Mouse (Mus musculus) bone marrow macrophage, adult 2 months (primary cell): ENCODE data around the gene Cdh12.

ENCODE experiments used
- CTCF ChIP-seq: IDR thresholded peaks from 2 replicates; pipeline ENCODE4 v1.5.1; 2012; ENCODE audit warnings: low read depth, mild to moderate bottlenecking, low read length, moderate library complexity
- POLR2A ChIP-seq: IDR thresholded peaks from 2 replicates; pipeline ENCODE4 v1.6.1; 2012; ENCODE audit warnings: mild to moderate bottlenecking, low read depth, low read length, borderline replicate concordance

DNA sequence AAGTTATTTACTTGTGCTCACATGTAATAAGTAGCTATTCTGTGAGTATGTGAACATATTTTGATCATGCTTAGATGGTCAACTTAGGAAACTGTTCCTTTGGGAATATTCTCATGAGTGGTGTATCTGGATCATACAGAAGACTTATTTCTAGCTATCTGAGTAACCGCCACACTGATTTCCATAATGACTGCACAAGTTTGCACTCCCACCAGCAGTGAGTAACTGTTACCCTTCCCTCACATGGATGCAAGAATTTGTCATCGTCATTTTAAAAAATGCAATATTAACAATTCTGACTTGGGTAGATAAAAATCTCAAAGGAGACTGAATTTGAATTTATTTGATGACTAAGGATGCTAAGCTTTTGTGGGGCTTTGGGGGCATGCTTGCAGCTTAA, 522.0 kb downstream of the Cdh12 start:
- TF ChIP-seq CTCF (no peak), POLR2A (no peak)
